Mouse (Mus musculus) thymus, postnatal 0 days (tissue): Measurements from ENCODE around the gene Raph1. TPM values are rescaled to one million over a fixed set of nuclear protein-coding genes. Genes with fewer than 3 reads are reported as not detected.
"Not testable (repeated sequence)": the region's sequence is repeated elsewhere in the genome, so short reads cannot be mapped to it uniquely, and the experiment has no call there.

ENCODE experiments used
- DNase-seq: peaks from one replicate; pipeline ENCODE4 v3.0.0-alpha.2; 2015; ENCODE audit warnings: low spot score
- microRNA-seq: library from miRNA; unstranded; fragments of <30 nt; microRNA quantifications from one replicate; pipeline ENCODE4, GENCODE M21; 2016; ENCODE audit warnings: borderline number of aligned reads
- polyA plus RNA-seq: library from polyadenylated mRNA; unstranded; fragments of >200 nt; fragmentation: Nextera tagmentation; extraction: Ambion mirVana; gene quantifications from 2 replicates; pipeline ENCODE4 v1.2.1, GENCODE M21; 2015

The Raph1 gene
- polyA plus RNA-seq, 1 experiment from 2014 or later: 6.9 TPM

DNA sequence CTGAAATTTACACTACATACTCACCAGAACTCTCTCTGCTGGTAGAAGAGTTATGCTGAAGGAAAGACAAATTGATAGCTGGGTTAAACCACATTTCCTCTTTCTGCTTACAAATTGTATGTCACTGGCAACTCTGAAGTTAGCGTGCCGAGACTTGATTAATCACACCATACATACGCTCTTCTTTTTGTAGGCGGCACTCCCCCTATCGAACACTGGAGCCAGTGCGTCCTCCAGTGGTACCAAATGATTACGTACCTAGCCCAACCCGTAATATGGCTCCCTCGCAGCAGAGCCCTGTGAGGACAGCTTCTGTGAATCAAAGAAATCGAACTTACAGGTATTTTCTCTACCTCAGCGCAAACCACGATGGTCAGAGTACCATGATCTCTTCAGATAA, 119.8 kb downstream of the Raph1 start:
- peak; percentile 47 for DNase-seq

DNA sequence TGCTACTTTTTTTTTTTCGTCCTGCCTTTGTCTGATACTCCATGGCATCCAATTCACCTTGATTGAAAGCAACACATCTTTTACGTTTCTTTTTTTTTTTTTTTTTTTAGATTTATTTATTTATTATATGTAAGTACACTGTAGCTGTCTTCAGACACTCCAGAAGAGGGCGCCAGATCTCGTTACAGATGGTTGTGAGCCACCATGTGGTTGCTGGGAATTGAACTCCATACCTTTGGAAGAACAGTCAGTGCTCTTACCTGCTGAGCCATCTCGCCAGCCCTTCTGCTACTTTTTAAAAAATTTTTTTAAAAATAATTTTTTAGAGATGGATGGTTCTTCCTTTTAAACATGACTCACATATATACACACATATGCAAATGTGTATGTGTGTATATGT, 125.5 kb downstream of the Raph1 start:
- not testable (repeated sequence) for DNase-seq

DNA sequence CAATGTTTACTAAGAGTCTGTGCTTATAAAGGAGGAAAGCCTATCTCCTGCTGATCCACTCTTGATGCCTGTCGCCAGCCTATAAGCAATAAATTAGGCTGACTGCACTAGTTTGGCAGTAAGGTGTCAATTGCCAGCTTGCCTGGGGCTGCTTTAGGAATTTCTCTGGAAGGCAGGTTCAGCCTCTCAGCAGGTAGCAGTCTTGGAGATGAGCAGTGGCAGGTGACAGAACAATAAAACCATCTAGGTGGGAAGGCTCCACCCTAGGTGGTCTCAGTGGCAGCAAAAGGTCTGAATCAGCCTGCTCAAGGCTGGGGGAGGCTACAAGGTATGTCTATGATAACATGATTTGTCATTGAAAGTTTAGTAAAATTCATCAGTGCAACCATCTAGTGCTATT, 134.4 kb downstream of the Raph1 start:
- DNase-seq: no peak

Small RNA genes within 50 kb of the gene (microRNA-seq; reads per million reads assigned to microRNA genes)
- gene Gm23762: not detected

Other genes starting within 250 kb of the Raph1 start
- 4.7 and 6.5 TPM in 2 replicates for gene Cyp20a1, start 223.8 kb downstream of the Raph1 start, polyA plus RNA-seq
- gene Abi2, start 157.5 kb downstream of the Raph1 start, polyA plus RNA-seq: 7.6 and 8.7 TPM in 2 replicates
- gene Cd28, start 149.7 kb upstream of the Raph1 start, polyA plus RNA-seq: 94.5 and 103 TPM in 2 replicates